Mouse (Mus musculus) lung, postnatal 25 days (tissue): ENCODE results near the gene Mettl14.

Experiments used
- DNase-seq: peaks from one replicate; pipeline ENCODE4 v3.0.0; 2022; ENCODE audit warnings: low spot score

Mettl14 gene

GRCm38 (mm10) chr3:123356377-123356991 is 29.4 kb downstream of the Mettl14 start:
- DNase-seq = no peak

GRCm38 (mm10) chr3:123354388-123354787 is 31.5 kb downstream of the Mettl14 start:
- no peak for DNase-seq

- no peak for DNase-seq
These were observed 32.2 kb downstream of the Mettl14 start for GRCm38 (mm10) chr3:123353661-123354060.

GRCm38 (mm10) chr3:123353183-123353582 is 32.7 kb downstream of the Mettl14 start:
- DNase-seq = peak; percentile 23

GRCm38 (mm10) chr3:123351519-123351918 is 34.4 kb downstream of the Mettl14 start:
- no peak for DNase-seq

- DNase-seq = no peak
These were observed 35.3 kb downstream of the Mettl14 start for GRCm38 (mm10) chr3:123350602-123351001.

- DNase-seq = no peak
These were observed 37.7 kb downstream of the Mettl14 start for GRCm38 (mm10) chr3:123348080-123348802.

- no peak for DNase-seq
These were observed 42.2 kb downstream of the Mettl14 start for GRCm38 (mm10) chr3:123343690-123344089.

GRCm38 (mm10) chr3:123341049-123341448 is 44.9 kb downstream of the Mettl14 start:
- no peak for DNase-seq

GRCm38 (mm10) chr3:123338666-123339195 is 47.2 kb downstream of the Mettl14 start:
- peak; percentile 4 for DNase-seq

GRCm38 (mm10) chr3:123337853-123338252 is 48.1 kb downstream of the Mettl14 start:
- no peak for DNase-seq

GRCm38 (mm10) chr3:123336951-123337350 is 49.0 kb downstream of the Mettl14 start:
- no peak for DNase-seq

GRCm38 (mm10) chr3:123336455-123336854 is 49.5 kb downstream of the Mettl14 start:
- DNase-seq = no peak

GRCm38 (mm10) chr3:123335480-123335879 is 50.4 kb downstream of the Mettl14 start:
- DNase-seq = peak; percentile 24

- peak; percentile 8 for DNase-seq
These were observed 51.0 kb downstream of the Mettl14 start for GRCm38 (mm10) chr3:123334947-123335346.

GRCm38 (mm10) chr3:123333055-123333424 is 52.9 kb downstream of the Mettl14 start:
- DNase-seq = peak; percentile 43

GRCm38 (mm10) chr3:123332330-123333054 is 53.4 kb downstream of the Mettl14 start:
- no peak for DNase-seq

GRCm38 (mm10) chr3:123330221-123330620 is 55.7 kb downstream of the Mettl14 start:
- no peak for DNase-seq

GRCm38 (mm10) chr3:123329251-123329650 is 56.7 kb downstream of the Mettl14 start:
- peak; percentile 68 for DNase-seq

GRCm38 (mm10) chr3:123324326-123324725 is 61.6 kb downstream of the Mettl14 start:
- DNase-seq = no peak

- DNase-seq = peak; percentile 64
These were observed 63.8 kb downstream of the Mettl14 start for GRCm38 (mm10) chr3:123322147-123322546.

GRCm38 (mm10) chr3:123321612-123322011 is 64.3 kb downstream of the Mettl14 start:
- DNase-seq = peak; percentile 16

- DNase-seq = no peak
These were observed 65.6 kb downstream of the Mettl14 start for GRCm38 (mm10) chr3:123320341-123320740.
